Mouse (Mus musculus): Measurements from ENCODE around the gene Rasgef1c. TPM values are rescaled to one million over a fixed set of nuclear protein-coding genes. Genes with fewer than 3 reads are reported as not detected.
A peak's percentile ranks its signal among the peaks of the same experiment; 100 is the strongest.

Gene Rasgef1c
- polyA plus RNA-seq, 1 experiment: 0.81 TPM

DNA sequence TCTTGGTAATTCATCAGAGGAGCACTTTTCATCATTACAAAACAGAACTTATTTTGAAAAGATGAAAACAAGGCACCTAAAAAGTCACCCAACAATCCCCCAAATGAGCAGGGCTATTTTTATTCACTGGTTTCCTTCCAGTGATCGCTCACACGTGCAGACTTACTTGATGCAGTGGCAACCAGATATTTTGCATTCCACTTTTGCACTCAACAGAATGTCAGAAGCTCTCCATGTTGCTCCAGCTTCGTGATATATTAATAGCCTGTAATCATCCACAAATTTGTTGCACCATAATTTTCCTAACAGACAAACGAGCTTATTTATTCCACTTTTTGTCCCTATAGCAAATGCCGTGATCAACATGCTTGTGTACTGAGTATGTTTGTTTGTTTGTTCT, 114.9 kb downstream of the Rasgef1c start:
- WGBS: 75% methylated on average over 5 of the region's 5 CpGs
- DNase-seq (ENCODE audit: low read depth, low spot score): no peak

DNA sequence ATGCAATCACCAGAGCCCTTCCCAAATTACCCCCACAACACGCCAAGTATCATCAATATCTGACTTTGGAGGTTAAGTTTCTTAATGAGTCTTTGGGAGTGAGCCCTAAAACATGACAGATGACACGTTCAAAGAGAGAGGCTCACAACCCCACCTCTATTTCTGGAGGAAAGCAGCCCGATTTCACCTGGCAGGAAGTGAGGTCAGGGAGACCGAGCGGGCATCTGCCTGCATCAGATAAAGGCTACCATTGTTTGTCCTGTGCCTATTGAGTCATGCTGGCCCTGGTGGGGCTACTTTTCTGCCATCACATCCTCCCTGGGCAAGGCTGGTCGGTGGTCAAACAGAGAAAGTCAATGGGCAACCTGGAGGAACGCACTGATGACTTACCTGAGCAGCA, 115.9 kb downstream of the Rasgef1c start:
- 66% methylated on average over 7 of the region's 7 CpGs for WGBS
- DNase-seq (ENCODE audit: low read depth, low spot score): no peak

DNA sequence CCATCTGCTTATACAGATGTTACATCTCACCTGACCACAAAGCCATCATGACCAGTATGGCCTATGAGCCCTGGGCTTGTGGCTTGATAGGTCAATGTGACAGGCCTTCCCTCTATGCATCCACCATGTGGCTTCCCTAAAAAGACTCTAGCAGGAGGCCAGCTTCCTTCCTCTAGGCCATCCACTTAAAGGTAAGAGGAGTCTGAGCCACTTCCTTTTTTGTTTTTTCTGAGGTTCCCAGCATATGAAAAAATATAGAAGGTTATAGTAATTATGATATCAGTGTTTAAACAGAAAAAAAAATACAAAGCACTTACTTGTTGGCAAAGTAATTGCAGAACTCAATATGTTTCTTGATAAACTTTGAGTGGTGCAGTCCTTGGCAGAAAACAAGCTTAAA, 117.2 kb downstream of the Rasgef1c start:
- DNase-seq (ENCODE audit: low read depth, low spot score): no peak

DNA sequence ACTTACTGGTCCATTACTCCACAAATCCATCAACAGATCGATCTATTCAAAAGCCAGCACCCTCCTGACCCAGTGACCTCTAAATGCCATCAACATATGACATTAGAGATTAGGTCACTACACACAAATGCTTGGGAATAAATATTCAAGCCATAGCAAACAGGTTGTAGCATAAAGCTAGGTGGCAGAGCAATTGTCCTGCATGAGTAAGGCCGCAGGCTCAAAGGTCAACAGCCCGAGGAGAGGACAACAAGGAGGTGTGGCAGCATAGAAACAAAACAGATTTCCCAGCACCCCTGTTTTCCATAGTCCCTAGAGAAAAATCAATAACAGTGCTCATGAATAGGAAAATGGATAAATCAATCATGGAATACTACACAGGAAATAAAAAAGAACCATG, 120.5 kb downstream of the Rasgef1c start:
- 53% methylated on average over 3 of the region's 3 CpGs for WGBS
- no peak for DNase-seq (ENCODE audit: low read depth, low spot score)

DNA sequence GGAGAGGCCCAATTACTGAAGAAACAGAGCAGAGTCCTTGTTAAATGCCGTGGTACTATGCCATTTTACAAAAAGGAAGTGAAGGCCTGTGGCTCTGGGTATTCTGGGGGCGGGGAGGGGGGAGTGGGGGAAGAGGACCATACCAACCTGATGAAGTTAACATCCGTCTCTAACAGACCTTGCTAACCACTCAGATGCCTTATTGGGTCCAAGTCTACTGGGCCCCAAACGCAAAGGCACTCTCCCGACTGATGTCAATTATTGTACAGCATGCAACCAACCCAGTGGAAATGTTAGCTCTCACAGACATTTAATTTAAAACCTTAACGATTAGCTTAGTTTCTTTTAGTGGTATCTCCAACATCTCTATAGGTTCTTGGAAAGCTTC, 122.8 kb downstream of the Rasgef1c start:
- WGBS: 44% methylated on average over 6 of the region's 6 CpGs
- DNase-seq (ENCODE audit: low read depth, low spot score): no peak

DNA sequence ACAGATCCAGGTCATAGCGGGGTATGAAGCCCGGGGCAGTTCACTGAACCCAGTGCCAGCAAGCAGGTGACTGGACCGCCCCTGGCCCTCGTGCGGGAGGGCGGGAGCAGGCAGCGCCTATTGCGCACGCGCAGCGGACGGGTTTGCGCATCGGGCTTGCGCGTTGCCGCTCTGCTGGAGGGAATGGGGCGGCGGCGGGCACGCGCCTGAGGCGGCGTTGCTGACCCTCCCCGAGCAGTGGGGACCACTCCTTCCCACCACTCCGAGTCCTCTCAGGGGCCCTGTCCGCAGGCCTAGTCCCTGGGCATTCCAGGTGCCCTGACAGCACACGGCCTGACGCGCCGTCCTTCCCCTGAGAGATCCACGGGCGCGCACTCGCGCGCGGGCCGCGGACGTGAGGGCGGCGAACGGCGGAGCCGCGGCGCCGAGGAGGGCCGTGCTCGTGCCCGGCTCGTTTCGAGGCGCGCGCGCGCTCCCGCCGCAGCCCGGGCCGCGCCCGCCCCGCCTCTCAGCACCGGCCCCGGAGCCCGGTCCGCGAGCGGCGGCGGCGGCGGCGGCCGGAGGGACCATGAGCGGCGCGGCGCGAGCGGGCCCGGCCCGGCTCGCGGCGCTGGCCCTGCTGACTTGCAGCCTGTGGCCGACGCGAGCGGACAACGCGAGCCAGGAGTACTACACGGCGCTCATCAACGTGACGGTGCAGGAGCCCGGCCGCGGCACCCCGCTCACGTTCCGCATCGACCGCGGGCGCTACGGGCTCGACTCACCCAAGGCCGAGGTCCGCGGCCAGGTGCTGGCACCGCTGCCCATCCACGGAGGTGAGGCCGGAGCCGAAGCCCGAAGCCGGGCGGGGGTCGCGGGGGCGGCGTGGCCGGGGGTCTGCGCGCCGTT, 123.4 kb downstream of the Rasgef1c start, which contains the start of gene Rnf130:
Gene Rnf130 (plus strand): TSS at position 514 of the 888 bp plus-strand sequence.
- 3% methylated on average over 129 of the region's 129 CpGs for WGBS
- DNase-seq (ENCODE audit: low read depth, low spot score): peak; percentile 70

DNA sequence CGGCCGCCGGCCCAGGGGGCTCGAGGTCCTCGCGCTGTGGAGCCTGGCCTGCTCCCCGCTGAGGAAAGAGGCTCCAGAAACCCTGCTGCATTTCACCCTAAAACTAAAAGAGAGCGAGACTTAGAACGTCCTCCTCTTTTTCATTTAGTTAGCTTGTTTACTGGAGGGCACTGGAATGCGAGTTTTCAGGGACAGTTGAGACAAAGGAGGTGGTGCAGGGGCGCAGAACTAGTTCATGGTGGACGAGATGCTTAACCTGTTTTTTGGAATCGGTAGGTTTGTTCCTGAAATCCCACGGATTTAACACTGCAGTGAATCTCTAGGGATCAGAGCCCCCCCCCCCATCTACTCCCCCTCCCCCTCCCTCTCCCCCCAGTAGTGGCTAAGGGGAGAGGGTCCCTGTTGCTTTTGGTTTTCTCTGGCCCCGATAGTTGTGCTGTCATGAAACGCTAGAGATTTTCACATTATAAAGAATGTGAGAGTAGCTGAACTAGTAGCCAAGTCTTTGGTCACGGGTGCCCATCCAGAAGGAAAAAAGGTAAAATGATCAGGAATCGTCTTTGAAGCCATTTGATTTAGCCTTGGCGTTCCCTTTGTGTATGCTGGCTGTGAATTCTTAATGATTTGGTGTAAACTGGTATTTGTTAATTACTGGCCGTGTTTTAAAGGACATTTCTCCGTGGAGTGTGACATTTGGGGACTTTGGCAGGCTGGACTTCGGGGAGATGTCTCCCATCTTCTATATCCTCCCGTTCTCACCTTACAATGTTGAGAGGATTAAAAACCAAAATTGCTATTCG, 124.3 kb downstream of the Rasgef1c start:
- DNase-seq (ENCODE audit: low read depth, low spot score): no peak
- 9% methylated on average over 24 of the region's 24 CpGs for WGBS

DNA sequence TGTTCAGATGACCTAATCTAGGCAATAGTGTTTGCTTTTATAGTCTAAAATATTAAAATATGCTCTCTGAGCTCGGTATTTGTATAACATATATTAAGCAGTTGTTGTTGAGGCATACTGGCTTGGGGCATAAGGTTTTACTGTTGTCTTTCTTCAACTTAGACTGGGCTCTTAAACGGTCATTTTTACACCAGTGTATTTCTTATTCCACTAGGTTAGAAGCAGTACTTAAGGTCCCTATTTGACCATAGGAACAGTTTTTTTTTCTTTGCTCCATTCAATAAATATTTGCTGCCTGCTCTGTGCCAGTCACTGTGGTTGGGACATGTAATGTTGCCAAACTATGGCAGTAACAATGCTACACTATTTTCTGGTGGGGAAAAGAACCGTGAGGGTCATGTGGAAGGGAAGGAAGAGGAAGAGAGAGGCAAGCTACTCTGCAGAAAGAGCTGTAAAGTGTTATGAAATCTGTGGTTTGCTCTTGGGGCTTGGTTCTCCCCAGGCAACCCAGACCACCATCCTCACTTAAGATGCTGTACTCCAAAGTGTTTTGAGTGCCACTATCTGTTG, 125.0 kb downstream of the Rasgef1c start:
- 28% methylated on average over 3 of the region's 3 CpGs for WGBS

DNA sequence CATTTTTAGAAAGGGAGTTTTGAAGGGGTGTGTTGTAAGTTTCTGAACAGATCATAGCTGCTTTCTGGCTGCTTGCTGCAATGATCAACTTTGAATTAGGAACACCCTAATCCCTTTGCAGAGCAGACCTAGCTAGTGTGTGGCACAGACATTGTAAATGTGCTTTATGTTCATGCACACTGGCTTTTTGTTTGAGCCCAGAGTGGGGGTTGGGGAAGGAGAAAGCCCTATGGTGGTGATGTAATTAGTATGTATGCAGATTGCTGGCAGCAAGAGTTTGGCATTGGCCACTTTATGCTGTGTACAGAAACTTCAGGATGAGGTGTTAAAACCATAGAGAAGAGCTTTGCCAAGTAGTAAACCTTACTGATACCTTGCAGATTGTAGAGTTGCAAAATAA, 126.8 kb downstream of the Rasgef1c start:
- DNase-seq (ENCODE audit: low read depth, low spot score): no peak

More for the DNA sequence above, 125.0 kb downstream of the Rasgef1c start:
- DNase-seq (ENCODE audit: low read depth, low spot score): no peak

Other genes starting within 250 kb of the Rasgef1c start
- gene Scgb3a1, start 238.2 kb upstream of the Rasgef1c start, polyA plus RNA-seq (2012; rRNA removed): 9.8 and 11.7 TPM in 2 replicates
- 9.9 and 12.2 TPM in 2 replicates for gene Cnot6, start 189.1 kb upstream of the Rasgef1c start, polyA plus RNA-seq (2012; rRNA removed)
- gene Gfpt2, start 107.7 kb upstream of the Rasgef1c start, polyA plus RNA-seq (2012; rRNA removed): 1.5 and 1.6 TPM in 2 replicates
- 9.2 and 14.7 TPM in 2 replicates for gene Mapk9, start 55.1 kb upstream of the Rasgef1c start, polyA plus RNA-seq (2012; rRNA removed)
- gene Rnf130, start 123.5 kb downstream of the Rasgef1c start, polyA plus RNA-seq (2012; rRNA removed): 13.0 and 14.9 TPM in 2 replicates
- gene Tbc1d9b, start 229.6 kb downstream of the Rasgef1c start, polyA plus RNA-seq (2012; rRNA removed): 28.2 and 35.9 TPM in 2 replicates